Mouse (Mus musculus) heart, embryonic 14.5 days (tissue): ENCODE measurements at regions not wholly inside any gene's neighbourhood (a gene's known extent, or its start where the extent isn't known, plus 50 kb on each side); places are given as distances from the start of the nearest gene placed in this dataset.

Source experiments
- ATAC-seq: fragments of 200-750 bp; cut with Nextera tagmentation; 2 replicates; pipeline ENCODE4 v1.8.0; 2017; ENCODE audit warnings: low read depth, moderate TSS enrichment; ENCODE audit not compliant: insufficient number of reproducible peaks, insufficient read depth, low FRiP score
- H3K27ac ChIP-seq, 2 experiments: fragments of 200-500 bp in 1 of 2; fragments of 300-500 bp in 1 of 2; sonication (generic) in 1 of 2; replicated peaks in 1 of 2; 2 replicates each; pipeline ENCODE4 v1.5.1; 2012 to 2014; ENCODE audit warnings: low read depth in 2 of 2, low read length in 2 of 2, control low read depth in 1 of 2, mild to moderate bottlenecking in 1 of 2, mixed read lengths in 1 of 2; ENCODE audit not compliant: control insufficient read depth in 1 of 2, insufficient read depth in 1 of 2
- H3K27me3 ChIP-seq: fragments of 300-500 bp; sonication (generic); 2 replicates; pipeline ENCODE4 v1.6.1; 2014; ENCODE audit warnings: mild to moderate bottlenecking, low read length, control low read depth; ENCODE audit not compliant: control insufficient read depth, insufficient read depth
- H3K36me3 ChIP-seq: fragments of 300-500 bp; sonication (generic); 2 replicates; pipeline ENCODE4 v1.6.1; 2014; ENCODE audit warnings: mild to moderate bottlenecking, control low read depth, low read length, mixed read lengths; ENCODE audit not compliant: control insufficient read depth, insufficient read depth
- H3K4me1 ChIP-seq, 2 experiments: fragments of 200-500 bp in 1 of 2; fragments of 300-500 bp in 1 of 2; sonication (generic) in 1 of 2; 2 replicates each; pipeline ENCODE4 v1.6.1; 2012 to 2014; ENCODE audit warnings: low read length in 2 of 2, control low read depth in 1 of 2, mixed read lengths in 1 of 2; ENCODE audit not compliant: control insufficient read depth in 2 of 2, insufficient read depth in 2 of 2
- H3K4me2 ChIP-seq: fragments of 300-500 bp; sonication (generic); 2 replicates; pipeline ENCODE4 v1.6.1; 2014; ENCODE audit warnings: mild to moderate bottlenecking, low read length
- H3K4me3 ChIP-seq, 2 experiments: fragments of 200-500 bp in 1 of 2; fragments of 300-500 bp in 1 of 2; sonication (generic) in 1 of 2; 2 replicates each; pipeline ENCODE4 v1.5.1; 2012 to 2014; ENCODE audit warnings: low read length in 2 of 2, mild to moderate bottlenecking in 2 of 2, control low read depth in 1 of 2, low read depth in 1 of 2, moderate library complexity in 1 of 2; ENCODE audit not compliant: control insufficient read depth in 1 of 2, insufficient read depth in 1 of 2
- H3K9ac ChIP-seq: fragments of 300-500 bp; sonication (generic); 2 replicates; pipeline ENCODE4 v1.6.1; 2014; ENCODE audit warnings: mild to moderate bottlenecking, low read length
- H3K9me3 ChIP-seq: fragments of 300-500 bp; sonication (generic); 2 replicates; pipeline ENCODE4 v1.6.1; 2016; ENCODE audit warnings: low read length, control low read depth; ENCODE audit not compliant: control insufficient read depth
- WGBS: fragments of 180-500 bp; shearing (Covaris S2); extraction: QIAGEN DNeasy Blood & Tissue Kit; methylation state at CpG from one replicate; pipeline ENCODE4 v1.1.7; 2014; 5-methylcytosine and 5-hydroxymethylcytosine counted together

DNA sequence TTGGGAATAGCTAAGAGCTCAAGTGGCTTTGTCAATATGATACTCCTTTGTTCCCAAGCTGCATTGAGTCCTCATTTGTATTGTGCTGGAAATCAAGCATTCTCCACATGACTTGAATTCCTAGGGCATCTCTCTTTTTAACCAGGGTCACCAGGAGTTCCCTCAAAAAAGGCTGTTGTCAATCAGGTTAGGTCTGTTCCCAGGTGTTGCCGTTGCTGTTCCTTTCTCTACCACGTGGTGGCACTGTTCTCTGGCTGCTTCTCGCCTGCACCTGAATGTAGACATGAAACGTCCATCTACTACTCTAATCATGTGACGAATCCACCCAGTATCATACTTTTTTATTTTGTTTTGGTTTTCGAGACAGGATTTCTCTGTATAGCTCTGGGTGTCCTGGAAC, 118.3 kb downstream of the S1pr1 start:
- ATAC-seq, result no peak
- no peak overlapping the region for H3K9ac ChIP-seq
- H3K27ac ChIP-seq, result no peak overlapping the region
- H3K4me3 ChIP-seq, result no peak overlapping the region
- no peak overlapping the region for H3K4me2 ChIP-seq
- no peaks in the 10 kb centered on the region for H3K27me3 ChIP-seq
- H3K36me3 ChIP-seq, result no peaks in the 10 kb centered on the region
- no peaks in the 10 kb centered on the region for H3K9me3 ChIP-seq
- H3K4me1 ChIP-seq, result no peaks in the 10 kb centered on the region
- WGBS, result 19% methylated on average over 6 of the region's 6 CpGs

DNA sequence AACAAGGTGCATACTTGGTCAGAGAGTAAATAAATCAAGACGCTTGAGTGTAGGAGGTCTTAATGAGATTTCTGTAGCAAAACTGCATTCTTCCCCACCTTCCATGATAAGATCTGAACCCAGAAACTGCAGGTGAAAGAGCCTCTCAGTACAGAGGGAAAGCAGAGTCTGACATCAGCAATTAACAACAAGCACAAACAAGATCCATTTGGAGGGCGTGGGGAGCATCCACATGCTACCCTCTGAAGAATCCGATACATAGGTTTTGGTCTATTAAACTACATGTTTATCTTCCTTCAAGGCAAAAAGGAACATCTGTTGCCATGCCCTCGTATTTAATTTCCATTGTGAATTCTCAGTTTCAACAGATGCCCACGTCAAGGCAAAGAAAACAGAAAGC, 124.2 kb downstream of the S1pr1 start:
- WGBS, result 79% methylated on average over 5 of the region's 5 CpGs
- peaks cover 2 to 6% of the 10 kb centered on the region in 2 experiments; a peak in 2 of 4 replicates for H3K4me1 ChIP-seq
- H3K4me3 ChIP-seq, result no peak overlapping the region
- H3K36me3 ChIP-seq, result no peaks in the 10 kb centered on the region
- H3K27ac ChIP-seq, result no peak overlapping the region
- H3K27me3 ChIP-seq, result no peaks in the 10 kb centered on the region
- no peaks in the 10 kb centered on the region for H3K9me3 ChIP-seq
- no peak for ATAC-seq
- no peak overlapping the region for H3K9ac ChIP-seq
- no peak overlapping the region for H3K4me2 ChIP-seq

DNA sequence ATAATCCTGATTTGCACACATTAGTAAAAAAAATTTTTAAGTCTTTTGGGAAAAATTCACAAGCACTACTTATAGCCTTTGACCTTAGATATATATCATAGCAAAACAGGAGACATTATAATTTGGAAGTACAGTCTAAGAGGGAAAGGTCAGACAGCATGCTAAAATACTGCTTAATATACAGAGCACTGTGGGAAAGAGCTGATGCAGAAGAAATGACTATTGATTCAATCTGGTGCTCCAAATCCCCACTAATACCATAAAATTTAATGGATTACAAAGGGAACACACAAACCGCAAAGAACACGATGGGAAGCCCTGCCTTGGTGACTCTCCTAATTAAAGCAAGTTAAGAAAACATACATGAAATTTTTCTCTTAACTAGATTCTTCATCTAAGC, 126.3 kb downstream of the S1pr1 start:
- no peaks in the 10 kb centered on the region for H3K36me3 ChIP-seq
- 84% methylated on average over 2 of the region's 2 CpGs for WGBS
- ATAC-seq, result no peak
- H3K4me2 ChIP-seq, result no peak overlapping the region
- no peaks in the 10 kb centered on the region for H3K27me3 ChIP-seq
- H3K4me1 ChIP-seq, result peaks cover 2 to 6% of the 10 kb centered on the region in 2 experiments; a peak in 2 of 4 replicates
- H3K4me3 ChIP-seq, result no peak overlapping the region
- H3K9ac ChIP-seq, result no peak overlapping the region
- no peaks in the 10 kb centered on the region for H3K9me3 ChIP-seq
- H3K27ac ChIP-seq, result no peak overlapping the region

DNA sequence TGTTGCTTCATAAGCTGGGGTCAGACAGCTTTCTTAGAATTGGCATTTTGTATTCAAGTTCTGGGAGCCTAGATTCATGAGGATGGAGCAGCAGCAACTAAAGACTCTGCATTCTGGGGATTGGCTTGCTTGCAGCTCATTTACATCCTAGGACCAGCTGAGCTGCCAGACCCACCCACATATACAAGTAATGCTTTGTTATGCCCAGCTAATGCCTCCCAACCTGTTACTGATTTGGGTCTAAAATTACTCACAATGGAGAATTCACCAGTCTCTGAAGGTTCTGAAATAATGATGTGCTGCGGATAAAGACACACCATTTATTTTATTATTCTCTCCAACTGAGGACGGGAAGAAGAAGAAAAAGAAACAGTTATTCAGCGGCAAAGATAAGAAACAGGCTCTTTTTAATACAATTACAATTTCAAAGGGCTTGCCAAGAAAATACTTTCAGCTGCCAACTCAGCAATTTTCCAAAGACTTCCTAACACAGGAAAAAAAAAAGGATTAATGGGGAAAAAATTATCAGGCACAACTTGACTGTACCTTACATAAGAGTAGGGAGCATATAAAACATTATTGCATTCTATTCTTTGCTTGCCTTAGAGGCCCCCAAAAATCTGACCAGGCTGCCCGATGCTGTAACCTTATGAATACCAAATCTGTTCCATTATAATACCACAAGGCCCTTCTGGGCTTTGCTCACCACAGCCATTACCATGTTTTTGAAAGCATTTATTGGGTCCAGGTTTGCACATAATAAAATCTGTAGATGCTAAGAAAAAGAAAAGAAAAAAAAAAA, 134.5 kb downstream of the S1pr1 start:
- ATAC-seq, result no peak
- Histone ChIP-seq H3K4me1 (no peaks in the 10 kb centered on the region), H3K9me3 (no peaks in the 10 kb centered on the region), H3K4me3 (no peak overlapping the region), H3K27me3 (no peaks in the 10 kb centered on the region), H3K27ac (no peak overlapping the region), H3K4me2 (no peak overlapping the region), H3K36me3 (no peaks in the 10 kb centered on the region), H3K9ac (no peak overlapping the region)
- 73% methylated on average over 4 of the region's 4 CpGs for WGBS

DNA sequence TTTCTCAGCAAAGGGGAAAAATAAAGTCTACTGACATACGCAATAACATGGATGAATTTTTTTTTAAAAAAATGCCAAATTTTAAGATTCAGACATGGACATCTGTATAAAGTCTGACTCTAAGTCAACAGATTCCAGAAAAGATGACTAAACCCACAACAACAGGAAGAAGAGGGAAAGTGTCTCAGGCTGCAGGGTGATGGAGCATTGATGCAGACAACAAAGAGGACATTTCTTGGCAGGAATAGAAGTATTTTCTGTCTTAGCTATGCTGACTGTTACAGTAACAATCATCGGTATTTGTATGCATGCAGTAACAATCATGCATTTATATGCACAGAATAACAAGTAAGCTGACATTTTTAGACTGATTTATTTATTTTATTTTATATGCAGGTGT, 139.5 kb downstream of the S1pr1 start:
- Histone ChIP-seq H3K4me2 (no peak overlapping the region), H3K36me3 (no peaks in the 10 kb centered on the region), H3K4me3 (no peak overlapping the region), H3K9me3 (no peaks in the 10 kb centered on the region), H3K4me1 (no peaks in the 10 kb centered on the region), H3K27ac (no peak overlapping the region), H3K9ac (no peak overlapping the region), H3K27me3 (no peaks in the 10 kb centered on the region)
- ATAC-seq, result no peak
- WGBS, result 94% methylated on average over 2 of the region's 2 CpGs

DNA sequence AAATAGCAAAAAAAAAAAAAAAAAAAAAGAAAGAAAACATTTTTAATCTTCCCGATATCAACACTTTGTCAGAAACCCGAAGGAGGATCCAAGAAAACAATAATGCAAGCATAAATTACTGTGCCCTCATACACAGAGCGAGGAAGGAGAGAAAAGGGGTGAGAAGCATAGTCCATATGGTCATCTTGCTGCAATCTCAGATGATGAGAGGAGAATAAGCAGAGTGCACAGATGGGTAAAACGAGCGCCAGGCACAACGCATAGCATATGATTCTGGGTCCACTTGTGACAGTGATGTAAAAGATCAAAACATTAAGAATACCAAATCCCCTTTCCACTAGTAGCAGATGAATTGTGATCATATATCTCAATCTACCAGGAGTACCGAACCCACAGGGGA, 152.1 kb downstream of the S1pr1 start:
- WGBS, result 82% methylated on average over 7 of the region's 7 CpGs
- H3K27ac ChIP-seq, result no peak overlapping the region
- no peak overlapping the region for H3K9ac ChIP-seq
- H3K27me3 ChIP-seq, result no peaks in the 10 kb centered on the region
- H3K4me3 ChIP-seq, result no peak overlapping the region
- no peak overlapping the region for H3K4me2 ChIP-seq
- H3K4me1 ChIP-seq, result no peaks in the 10 kb centered on the region
- ATAC-seq, result no peak
- H3K36me3 ChIP-seq, result no peaks in the 10 kb centered on the region
- H3K9me3 ChIP-seq, result no peaks in the 10 kb centered on the region

DNA sequence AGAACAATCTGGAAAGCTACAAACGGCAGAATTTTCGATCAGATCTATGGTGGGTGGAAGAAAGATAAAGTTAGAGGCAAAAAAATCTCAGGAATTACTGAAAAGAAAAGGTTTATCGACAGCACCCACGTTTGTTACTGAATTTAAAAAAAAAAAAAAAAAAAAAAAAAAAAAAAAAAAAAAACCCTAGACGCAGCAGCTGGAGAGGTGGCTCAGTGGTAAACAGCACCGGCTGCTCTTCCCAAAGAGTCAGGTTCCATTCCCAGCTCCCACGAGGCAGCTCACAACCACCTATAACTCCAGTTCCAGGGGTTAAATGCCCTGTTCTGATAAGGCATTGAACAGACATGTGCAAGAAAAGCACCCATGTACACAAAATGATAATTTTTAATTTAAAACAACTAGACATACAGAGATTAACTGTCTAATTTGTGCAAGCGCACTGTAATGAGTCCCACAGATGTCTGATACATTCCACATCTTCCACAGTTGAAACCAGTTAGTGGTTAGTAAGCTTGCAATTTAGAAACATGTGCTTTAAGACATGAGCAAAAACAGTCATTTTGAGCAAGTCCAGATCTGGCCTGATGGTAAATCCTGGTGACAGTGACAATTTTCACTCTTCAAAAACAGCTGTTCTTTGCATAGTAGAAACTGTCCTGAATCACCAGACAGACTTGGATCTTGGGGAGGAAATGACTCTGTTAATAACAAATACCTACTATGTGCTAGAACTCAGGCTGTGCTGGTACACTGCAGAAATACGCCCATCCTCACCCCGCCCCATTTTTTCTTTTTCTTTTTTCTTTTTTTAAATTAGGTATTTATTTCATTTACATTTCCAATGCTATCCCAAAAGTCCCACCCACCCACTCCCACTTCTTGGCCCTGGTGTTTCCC, 159.8 kb downstream of the S1pr1 start:
- Histone ChIP-seq H3K4me2 (no peak overlapping the region), H3K9me3 (no peaks in the 10 kb centered on the region), H3K27ac (no peak overlapping the region), H3K36me3 (no peaks in the 10 kb centered on the region), H3K9ac (no peak overlapping the region), H3K4me1 (no peaks in the 10 kb centered on the region; a peak in 1 of 4 replicates), H3K27me3 (no peaks in the 10 kb centered on the region), H3K4me3 (no peak overlapping the region)
- 74% methylated on average over 10 of the region's 10 CpGs for WGBS
- ATAC-seq, result no peak
